Comparison of ENCODE assay signal across 15 mouse cellular contexts in the genomic region with DNA sequence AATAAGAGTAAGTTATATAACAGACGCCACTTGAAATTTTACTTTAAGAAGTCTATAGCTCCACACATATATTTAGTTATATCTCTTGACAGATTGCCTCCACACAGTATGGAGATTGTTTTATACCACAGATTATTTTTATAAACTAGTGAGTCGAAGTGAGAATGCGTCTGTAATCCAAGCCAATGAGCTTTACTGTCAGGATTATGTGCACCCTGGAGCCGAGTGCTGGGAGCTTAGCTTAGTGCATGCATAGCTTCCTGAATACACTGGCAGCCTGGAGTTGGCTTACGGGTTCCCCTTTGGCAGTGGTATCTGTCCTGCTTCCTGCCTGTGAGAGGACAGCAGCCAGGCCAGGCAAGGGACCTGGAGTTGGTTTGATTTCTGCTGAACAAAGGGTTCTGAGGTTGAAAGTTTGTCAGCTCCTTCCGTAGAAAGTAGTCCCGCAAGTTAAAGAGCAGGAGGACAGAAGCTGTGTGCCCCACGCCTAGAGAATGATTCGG.
"Had no signal": no experiment of that assay in that cellular context is flagged by ENCODE, and none has a peak within 500 bp of the region (broad histone marks: within the 10 kb centered on the region; RNA-seq: fewer than 3 reads in every experiment).

No protein-coding gene starts in this region.

- DNase-seq: kidney, adult 2 months; kidney, postnatal 10 days; layer of hippocampus, postnatal 36 days; liver, postnatal 0 days; lung, embryonic 14.5 days; right cerebral cortex, adult 18-20 months; right cerebral cortex, postnatal 14 days; right cerebral cortex, postnatal 4 days; spleen, adult 18-20 months; thymus, adult 18-20 months; thymus, postnatal 14 days; thymus, postnatal 4 days had no signal

- ATAC-seq: intestine, postnatal 0 days; lung, postnatal 0 days; midbrain, embryonic 15.5 days had no signal
